Mouse (Mus musculus): ENCODE data around the gene Daam2. TPM values are rescaled to one million over a fixed set of nuclear protein-coding genes. Genes with fewer than 3 reads are reported as not detected.

Gene Daam2
- polyA plus RNA-seq (2015; fragmentation: Nextera tagmentation; extraction: Ambion mirVana), result 1.9 TPM in 2 replicates

GRCm38 (mm10) chr17:49563830-49564470, at the start of gene Daam2:
Gene Daam2, minus strand, starts transcription at chr17:49564343.

GRCm38 (mm10) chr17:49428239-49428688, 135.9 kb downstream of the Daam2 start, which contains the start of gene Mocs1:
Gene Mocs1, plus strand, starts transcription at chr17:49428362.

Other genes starting within 250 kb of the Daam2 start
- 4.8 and 6.1 TPM in 2 replicates for gene Mocs1, start 136.0 kb downstream of the Daam2 start, polyA plus RNA-seq (2015; fragmentation: Nextera tagmentation; extraction: Ambion mirVana)
- gene Kif6, start 50.8 kb upstream of the Daam2 start, polyA plus RNA-seq (2015; fragmentation: Nextera tagmentation; extraction: Ambion mirVana), result 0.94 and 1.1 TPM in 2 replicates